Mouse (Mus musculus): ENCODE data around the gene Ergic1.

Ergic1 gene

GRCm38 (mm10) chr17:26633186-26633585 lies 71.9 kb downstream of the Ergic1 start:
- DNase-seq, result no peak

GRCm38 (mm10) chr17:26633926-26634325 lies 72.6 kb downstream of the Ergic1 start:
- no peak for DNase-seq

- no peak for DNase-seq
Measured at GRCm38 (mm10) chr17:26634539-26634938, 73.2 kb downstream of the Ergic1 start.

- no peak for DNase-seq
Measured at GRCm38 (mm10) chr17:26635951-26636350, 74.7 kb downstream of the Ergic1 start.

GRCm38 (mm10) chr17:26637851-26638250 lies 76.6 kb downstream of the Ergic1 start:
- DNase-seq, result no peak

- peak; percentile 85 for DNase-seq
Measured at GRCm38 (mm10) chr17:26638655-26639054, 77.4 kb downstream of the Ergic1 start.

GRCm38 (mm10) chr17:26639791-26640190 lies 78.5 kb downstream of the Ergic1 start:
- no peak for DNase-seq

GRCm38 (mm10) chr17:26640286-26640740 lies 79.0 kb downstream of the Ergic1 start:
- DNase-seq, result no peak

GRCm38 (mm10) chr17:26643456-26643855 lies 82.2 kb downstream of the Ergic1 start:
- no peak for DNase-seq

- DNase-seq, result no peak
Measured at GRCm38 (mm10) chr17:26643993-26644392, 82.7 kb downstream of the Ergic1 start.

GRCm38 (mm10) chr17:26644509-26645410 lies 83.5 kb downstream of the Ergic1 start:
- no peak for DNase-seq

GRCm38 (mm10) chr17:26645411-26645854 lies 84.1 kb downstream of the Ergic1 start:
- DNase-seq, result no peak

- no peak for DNase-seq
Measured at GRCm38 (mm10) chr17:26647283-26647682, 86.0 kb downstream of the Ergic1 start.

- no peak for DNase-seq
Measured at GRCm38 (mm10) chr17:26649565-26649964, 88.3 kb downstream of the Ergic1 start.

GRCm38 (mm10) chr17:26650451-26651363 lies 89.4 kb downstream of the Ergic1 start:
- DNase-seq, result peak; percentile 75

GRCm38 (mm10) chr17:26658854-26659572 lies 97.7 kb downstream of the Ergic1 start:
- DNase-seq, result no peak

- DNase-seq, result no peak
Measured at GRCm38 (mm10) chr17:26659573-26659915, 98.3 kb downstream of the Ergic1 start.

- peak; percentile 94 for DNase-seq
Measured at GRCm38 (mm10) chr17:26660192-26660912, 99.1 kb downstream of the Ergic1 start.

- no peak for DNase-seq
Measured at GRCm38 (mm10) chr17:26662204-26662603, 100.9 kb downstream of the Ergic1 start.

GRCm38 (mm10) chr17:26662978-26663683 lies 101.8 kb downstream of the Ergic1 start, which contains the start of gene Atp6v0e:
TSS of gene Atp6v0e (plus strand) at chr17:26663231.
- DNase-seq, result peak; percentile 95

GRCm38 (mm10) chr17:26665600-26665999 lies 104.3 kb downstream of the Ergic1 start:
- no peak for DNase-seq

Measured in cerebellum, adult 9-10 months (tissue).